Comparison of ENCODE assay signal across 9 mouse cellular contexts in genomic region chr5:112640651-112641050, GRCm38 (mm10).
DNase-seq lines count a peak whose midpoint lies in the region; ATAC-seq and TF ChIP-seq lines count a peak whose summit lies in the region.
"Had no signal": no experiment of that assay in that cellular context is flagged by ENCODE, and none has a peak within 500 bp of the region (broad histone marks: within the 10 kb centered on the region; RNA-seq: fewer than 3 reads in every experiment).

No protein-coding gene starts in this region.

- no peak for TF ChIP-seq CTCF in kidney, postnatal 0 days (IDR thresholded peaks at IDR 0.05; ENCODE audit: low read depth)

- H3K9me3 ChIP-seq in kidney, postnatal 0 days (replicated peaks; ENCODE audit: low read length), result no peaks in the 10 kb centered on the region
- no peaks in the 10 kb centered on the region for H3K9me3 ChIP-seq in intestine, embryonic 15.5 days
- H3K9me3 ChIP-seq in neural tube, embryonic 13.5 days, result no peaks in the 10 kb centered on the region

- peak; percentile 73; the same call in 1 of the 2 replicates for ATAC-seq in kidney, postnatal 0 days (replicated peaks; ENCODE audit: low FRiP score, low read depth)
- ATAC-seq in intestine, embryonic 15.5 days, result peak; percentile 75; the same call in 1 of the 2 replicates
- no peak for ATAC-seq in neural tube, embryonic 13.5 days (ENCODE audit: low read depth)

- H3K36me3 ChIP-seq in kidney, postnatal 0 days (ENCODE audit: insufficient read depth, low read length), result no peaks in the 10 kb centered on the region
- no peaks in the 10 kb centered on the region for H3K36me3 ChIP-seq in intestine, embryonic 15.5 days
- H3K36me3 ChIP-seq in neural tube, embryonic 13.5 days, result no peaks in the 10 kb centered on the region

- 13% methylated on average over 13 of the region's 13 CpGs for WGBS in kidney, postnatal 0 days
- 24% methylated on average over 13 of the region's 13 CpGs for WGBS in intestine, embryonic 15.5 days
- 16% methylated on average over 13 of the region's 13 CpGs for WGBS in neural tube, embryonic 13.5 days

- H3K9ac ChIP-seq in kidney, postnatal 0 days (ENCODE audit: low read depth, low read length), result no peak overlapping the region
- no peak overlapping the region for H3K9ac ChIP-seq in intestine, embryonic 15.5 days
- no peak overlapping the region for H3K9ac ChIP-seq in neural tube, embryonic 13.5 days

- peak; percentile 47 for DNase-seq in kidney, postnatal 0 days (ENCODE audit: low spot score)
- DNase-seq in kidney, adult 18-20 months, result no peak
- DNase-seq in c-Kit-positive CD71-positive TER-119-positive erythroid progenitor cells, embryonic 14.5 days (ENCODE audit: low spot score), result peak; percentile 4
- DNase-seq in left cerebral cortex, postnatal 36 days (ENCODE audit: low spot score in 2 of 2), result no peak
- DNase-seq in frontal cortex, postnatal 25 days (ENCODE audit: low spot score in 2 of 2), result no peak
- DNase-seq in ovary, postnatal 10 days (ENCODE audit: low spot score), result no peak
- DNase-seq: adrenal gland, postnatal 25 days had no signal

- no peak overlapping the region for H3K4me3 ChIP-seq in kidney, postnatal 0 days (replicated peaks; ENCODE audit: low read depth, low read length)
- H3K4me3 ChIP-seq in intestine, embryonic 15.5 days (replicated peaks), result no peak overlapping the region
- no peak overlapping the region for H3K4me3 ChIP-seq in neural tube, embryonic 13.5 days

- H3K4me2 ChIP-seq in kidney, postnatal 0 days (ENCODE audit: low read length), result peak overlapping the region; percentile 43
- H3K4me2 ChIP-seq in intestine, embryonic 15.5 days (replicated peaks), result peak overlapping the region; percentile 30
- H3K4me2 ChIP-seq in neural tube, embryonic 13.5 days, result peak overlapping the region; percentile 14; the same call in 1 of the 2 replicates

- no peaks in the 10 kb centered on the region for H3K27me3 ChIP-seq in kidney, postnatal 0 days (ENCODE audit: insufficient read depth, low read length)
- H3K27me3 ChIP-seq in intestine, embryonic 15.5 days (replicated peaks), result 0 out of 2 replicates have a peak, but pooled peaks cover 11% of the 10 kb centered on the region
- no peaks in the 10 kb centered on the region for H3K27me3 ChIP-seq in neural tube, embryonic 13.5 days

- H3K4me1 ChIP-seq in kidney, postnatal 0 days (replicated peaks; ENCODE audit: insufficient read depth, low read length), result no peaks in the 10 kb centered on the region
- peaks cover 10% of the 10 kb centered on the region; the same call in 1 of the 2 replicates for H3K4me1 ChIP-seq in intestine, embryonic 15.5 days (replicated peaks)
- peaks cover 27% of the 10 kb centered on the region for H3K4me1 ChIP-seq in neural tube, embryonic 13.5 days (replicated peaks)

- intact Hi-C loops in left cerebral cortex, postnatal 36 days (cut with DNase I), result no loop called here

- no peak overlapping the region for H3K27ac ChIP-seq in kidney, postnatal 0 days
- no peak overlapping the region for H3K27ac ChIP-seq in intestine, embryonic 15.5 days
- H3K27ac ChIP-seq in neural tube, embryonic 13.5 days (replicated peaks), result no peak overlapping the region

Comparison
In these comparisons a context has a peak if more than half of its experiments do, and no peak if none do; other contexts are left out.
1. DNase-seq: peak in kidney, postnatal 0 days (single experiment) and c-Kit-positive CD71-positive TER-119-positive erythroid progenitor cells, embryonic 14.5 days (single experiment); none in kidney, adult 18-20 months (single experiment), left cerebral cortex, postnatal 36 days (0 of 2), frontal cortex, postnatal 25 days (0 of 2) and ovary, postnatal 10 days (single experiment).
2. Peak in every context shown above with its lines, with median percentiles within 50 percentile points of each other: H3K4me2 ChIP-seq.